Mouse (Mus musculus) MEL (cell line): Measurements from ENCODE around the gene Pdzd8. TPM values are rescaled to one million over a fixed set of nuclear protein-coding genes. Genes with fewer than 3 reads are reported as not detected.

Experiments
- DNase-seq: peaks from one replicate; pipeline ENCODE4 v3.0.0; 2011; ENCODE audit warnings: low read depth, low spot score
- H3K27ac ChIP-seq: 2 replicates; pipeline ENCODE4 v1.5.1; 2012; ENCODE audit warnings: low read depth, mild to moderate bottlenecking, control low read depth, low read length, moderate library complexity; ENCODE audit not compliant: control insufficient read depth
- H3K27me3 ChIP-seq, 2 experiments: fragments of 150-350 bp in 1 of 2; sonication (generic) in 1 of 2; 2 replicates each; pipeline ENCODE4 v1.6.1; 2012; ENCODE audit warnings: low read length in 2 of 2, mild to moderate bottlenecking in 2 of 2, improper control_type of control experiment in 1 of 2, moderate library complexity in 1 of 2; ENCODE audit not compliant: insufficient read depth in 2 of 2, control insufficient read depth in 1 of 2
- H3K36me3 ChIP-seq, 2 experiments: 2 replicates each; pipeline ENCODE4 v1.6.1; 2012 to 2014; ENCODE audit warnings: low read length in 2 of 2, improper control_type of control experiment in 1 of 2, inconsistent platforms in 1 of 2, mild to moderate bottlenecking in 1 of 2; ENCODE audit not compliant: insufficient read depth in 2 of 2, control insufficient read depth in 1 of 2
- H3K4me1 ChIP-seq, 2 experiments: fragments of 150-350 bp in 1 of 2; sonication (generic) in 1 of 2; 2 replicates each; pipeline ENCODE4 v1.6.1; 2012; ENCODE audit warnings: low read length in 2 of 2, improper control_type of control experiment in 1 of 2, mild to moderate bottlenecking in 1 of 2; ENCODE audit not compliant: insufficient read depth in 2 of 2, control insufficient read depth in 1 of 2
- H3K4me3 ChIP-seq, 2 experiments: fragments of 150-350 bp in 1 of 2; sonication (generic) in 1 of 2; 2 replicates each; pipeline ENCODE4 v1.5.1; 2012; ENCODE audit warnings: low read depth in 2 of 2, low read length in 2 of 2, mild to moderate bottlenecking in 2 of 2, moderate library complexity in 2 of 2, control low read depth in 1 of 2, improper control_type of control experiment in 1 of 2; ENCODE audit not compliant: control insufficient read depth in 1 of 2, insufficient read depth in 1 of 2
- H3K79me2 ChIP-seq: 2 replicates; pipeline ENCODE4 v1.6.1; 2012; ENCODE audit warnings: mild to moderate bottlenecking, low read length, moderate library complexity; ENCODE audit not compliant: control insufficient read depth, poor library complexity, insufficient read depth
- H3K9ac ChIP-seq: 2 replicates; pipeline ENCODE4 v1.6.1; 2012; ENCODE audit warnings: low read depth, mild to moderate bottlenecking, control low read depth, low read length, moderate library complexity; ENCODE audit not compliant: control insufficient read depth, poor library complexity, severe bottlenecking
- H3K9me3 ChIP-seq: fragments of 150-350 bp; sonication (generic); replicated peaks from 2 replicates; pipeline ENCODE4 v1.6.1; 2012; ENCODE audit warnings: mild to moderate bottlenecking, low read length, improper control_type of control experiment, moderate library complexity; ENCODE audit not compliant: insufficient read depth
- BHLHE40 ChIP-seq: IDR thresholded peaks from 2 replicates; pipeline ENCODE4 v1.6.1; 2012; ENCODE audit warnings: low read depth, mild to moderate bottlenecking, inconsistent platforms, low read length, improper control_type of control experiment, borderline replicate concordance
- CHD1 ChIP-seq: IDR thresholded peaks from 2 replicates; pipeline ENCODE4 v1.6.1; 2012; ENCODE audit warnings: low read depth, mild to moderate bottlenecking, inconsistent platforms, low read length, improper control_type of control experiment
- CHD2 ChIP-seq: IDR thresholded peaks from 2 replicates; pipeline ENCODE4 v1.6.1; 2011; ENCODE audit warnings: low read length, improper control_type of control experiment
- CTCF ChIP-seq, 3 experiments: IDR thresholded peaks in 2 of 3; conservative IDR thresholded peaks in 1 of 3; 2 replicates each; pipeline ENCODE4 v1.5.1; 2011 to 2012; ENCODE audit warnings: low read length in 3 of 3, low read depth in 2 of 3, mild to moderate bottlenecking in 2 of 3, improper control_type of control experiment in 1 of 3, inconsistent platforms in 1 of 3, mixed read lengths in 1 of 3, moderate library complexity in 1 of 3; ENCODE audit not compliant: control insufficient read depth in 1 of 3, insufficient read depth in 1 of 3, poor library complexity in 1 of 3, severe bottlenecking in 1 of 3
- E2F4 ChIP-seq: IDR thresholded peaks from 2 replicates; pipeline ENCODE4 v1.6.1; 2011; ENCODE audit warnings: low read depth, low read length, improper control_type of control experiment, borderline replicate concordance
- EP300 ChIP-seq, 2 experiments: IDR thresholded peaks; 2 replicates each; pipeline ENCODE4 v1.6.1; 2011; ENCODE audit warnings: improper control_type of control experiment in 2 of 2, low read length in 2 of 2, low read depth in 1 of 2, mild to moderate bottlenecking in 1 of 2
- GATA1 ChIP-seq: IDR thresholded peaks from 2 replicates; pipeline ENCODE4 v1.6.1; 2011; ENCODE audit warnings: low read depth, low read length, improper control_type of control experiment
- HCFC1 ChIP-seq: IDR thresholded peaks from 2 replicates; pipeline ENCODE4 v1.6.1; 2012; ENCODE audit warnings: low read depth, mild to moderate bottlenecking, inconsistent platforms, low read length, improper control_type of control experiment, moderate library complexity
- JUND ChIP-seq: IDR thresholded peaks from 2 replicates; pipeline ENCODE4 v1.6.1; 2011; ENCODE audit warnings: low read depth, mild to moderate bottlenecking, improper control_type of control experiment, low read length
- KAT2A ChIP-seq: conservative IDR thresholded peaks from 2 replicates; pipeline ENCODE4 v1.6.1; 2012; ENCODE audit warnings: low read depth, low read length, improper control_type of control experiment, inconsistent platforms
- MAX ChIP-seq: IDR thresholded peaks from 2 replicates; pipeline ENCODE4 v1.6.1; 2011; ENCODE audit warnings: low read length, improper control_type of control experiment
- MAZ ChIP-seq: IDR thresholded peaks from 2 replicates; pipeline ENCODE4 v1.6.1; 2012; ENCODE audit warnings: low read depth, mild to moderate bottlenecking, inconsistent platforms, low read length, improper control_type of control experiment
- MEF2A ChIP-seq: IDR thresholded peaks from 2 replicates; pipeline ENCODE4 v1.6.1; 2014; ENCODE audit warnings: low read depth, mild to moderate bottlenecking, inconsistent platforms, low read length, improper control_type of control experiment; ENCODE audit not compliant: poor library complexity, insufficient replicate concordance, severe bottlenecking; ENCODE audit errors: extremely low read depth
- MXI1 ChIP-seq: IDR thresholded peaks from 2 replicates; pipeline ENCODE4 v1.6.1; 2011; ENCODE audit warnings: mild to moderate bottlenecking, low read depth, low read length, improper control_type of control experiment
- NELFE ChIP-seq: IDR thresholded peaks from 2 replicates; pipeline ENCODE4 v1.6.1; 2011; ENCODE audit warnings: low read depth, low read length, improper control_type of control experiment
- POLR2A ChIP-seq, 2 experiments: IDR thresholded peaks; 2 replicates each; pipeline ENCODE4 v1.6.1; 2011 to 2012; ENCODE audit warnings: low read length in 2 of 2, mild to moderate bottlenecking in 2 of 2, control low read depth in 1 of 2, improper control_type of control experiment in 1 of 2, low read depth in 1 of 2, moderate library complexity in 1 of 2; ENCODE audit not compliant: control insufficient read depth in 1 of 2, insufficient read depth in 1 of 2, poor library complexity in 1 of 2
- POLR2AphosphoS5 ChIP-seq: IDR thresholded peaks from 2 replicates; pipeline ENCODE4 v1.6.1; 2012; ENCODE audit warnings: low read depth, borderline replicate concordance, mild to moderate bottlenecking, inconsistent platforms, low read length, moderate library complexity, mixed read lengths
- RAD21 ChIP-seq: IDR thresholded peaks from 2 replicates; pipeline ENCODE4 v1.6.1; 2011; ENCODE audit warnings: mild to moderate bottlenecking, low read depth, low read length, improper control_type of control experiment
- RCOR1 ChIP-seq: IDR thresholded peaks from 2 replicates; pipeline ENCODE4 v1.6.1; 2012; ENCODE audit warnings: low read depth, mild to moderate bottlenecking, inconsistent platforms, low read length, improper control_type of control experiment
- TBP ChIP-seq: IDR thresholded peaks from 2 replicates; pipeline ENCODE4 v1.8.0; 2011; ENCODE audit warnings: low read depth, low read length, improper control_type of control experiment
- TCF12 ChIP-seq: IDR thresholded peaks from 2 replicates; pipeline ENCODE4 v1.6.1; 2014; ENCODE audit warnings: low read depth, mild to moderate bottlenecking, inconsistent platforms, low read length, improper control_type of control experiment, moderate library complexity
- UBTF ChIP-seq: IDR thresholded peaks from 2 replicates; pipeline ENCODE4 v1.6.1; 2012; ENCODE audit warnings: low read depth, mild to moderate bottlenecking, inconsistent platforms, low read length, improper control_type of control experiment, moderate library complexity, borderline replicate concordance; ENCODE audit not compliant: insufficient read depth
- USF1 ChIP-seq: IDR thresholded peaks from 2 replicates; pipeline ENCODE4 v1.6.1; 2014; ENCODE audit warnings: low read depth, mild to moderate bottlenecking, inconsistent platforms, low read length, improper control_type of control experiment, moderate library complexity
- ZKSCAN1 ChIP-seq: IDR thresholded peaks from 2 replicates; pipeline ENCODE4 v1.6.1; 2012; ENCODE audit warnings: low read depth, mild to moderate bottlenecking, inconsistent platforms, low read length, improper control_type of control experiment, moderate library complexity
- ZMIZ1 ChIP-seq: IDR thresholded peaks from 2 replicates; pipeline ENCODE4 v1.6.1; 2012; ENCODE audit warnings: low read depth, mild to moderate bottlenecking, inconsistent platforms, low read length, improper control_type of control experiment, moderate library complexity
- ZNF384 ChIP-seq: IDR thresholded peaks from 2 replicates; pipeline ENCODE4 v1.6.1; 2012; ENCODE audit warnings: low read depth, mild to moderate bottlenecking, inconsistent platforms, low read length, improper control_type of control experiment
- polyA plus RNA-seq, 2 experiments: library from polyadenylated mRNA; stranded (reverse) in 1 of 2; unstranded in 1 of 2; fragments of >175 nt in 1 of 2; fragments of >200 nt in 1 of 2; gene quantifications; 2 replicates each; pipeline versions ENCODE4 v1.2.1 to v1.2.4; 2012; ENCODE audit warnings: low replicate concordance in 2 of 2, low read depth in 1 of 2; ENCODE audit not compliant: insufficient read length in 2 of 2, insufficient read depth in 1 of 2, missing spikeins in 1 of 2
- total RNA-seq: library from RNA; depleted of rRNA; stranded (reverse); fragments of 300-350 nt; gene quantifications from 2 replicates; pipeline ENCODE4 v1.2.3, GENCODE M21; 2012

The Pdzd8 gene
- total and polyA plus RNA-seq, 3 experiments: 46.4 to 137 (median 49.8) TPM

GRCm38 (mm10) chr19:59259633-59260032 is 85.9 kb downstream of the Pdzd8 start:
- Histone ChIP-seq H3K4me1 (peaks cover 0 to 19% of the 10 kb centered on the region in 2 experiments; a peak in 3 of 4 replicates), H3K27me3 (no peaks in the 10 kb centered on the region; a peak in 1 of 4 replicates)
- DNase-seq: no peak
- TF ChIP-seq HCFC1 (no peak), JUND (no peak), MXI1 (no peak), CHD1 (no peak)
- TF ChIP-seq, all 39 proteins: peak for 0
- no peak overlapping the region for H3K27ac ChIP-seq
- H3K4me3 ChIP-seq: no peak overlapping the region
- H3K79me2 ChIP-seq: no peaks in the 10 kb centered on the region
- H3K9ac ChIP-seq: no peak overlapping the region
- peaks cover 0 to 11% of the 10 kb centered on the region in 2 experiments; a peak in 2 of 4 replicates for H3K36me3 ChIP-seq
- H3K9me3 ChIP-seq: no peaks in the 10 kb centered on the region

GRCm38 (mm10) chr19:59252651-59253050 is 92.9 kb downstream of the Pdzd8 start:
- no peaks in the 10 kb centered on the region for H3K9me3 ChIP-seq
- H3K4me1 ChIP-seq: peaks cover 9 to 13% of the 10 kb centered on the region in 2 experiments
- no peak overlapping the region for H3K9ac ChIP-seq
- no peak for TF ChIP-seq USF1
- TF ChIP-seq GATA1: no peak
- no peak for TF ChIP-seq ZKSCAN1
- no peak for TF ChIP-seq MEF2A
- TF ChIP-seq CHD2: no peak
- no peak for TF ChIP-seq MAZ
- TF ChIP-seq TCF12: no peak
- no peak for TF ChIP-seq NELFE
- no peak for TF ChIP-seq BHLHE40
- no peak for TF ChIP-seq MXI1
- TF ChIP-seq E2F4: no peak
- no peak overlapping the region for H3K4me3 ChIP-seq
- H3K27ac ChIP-seq: no peak overlapping the region
- no peaks in the 10 kb centered on the region; a peak in 1 of 4 replicates for H3K27me3 ChIP-seq
- DNase-seq: no peak
- H3K36me3 ChIP-seq: peaks cover 0 to 12% of the 10 kb centered on the region in 2 experiments; a peak in 2 of 4 replicates
- no peaks in the 10 kb centered on the region for H3K79me2 ChIP-seq

GRCm38 (mm10) chr19:59248553-59249286 is 96.9 kb downstream of the Pdzd8 start:
- peaks cover 0 to 12% of the 10 kb centered on the region in 2 experiments; a peak in 2 of 4 replicates for H3K36me3 ChIP-seq
- H3K4me3 ChIP-seq: no peak overlapping the region
- H3K9ac ChIP-seq: no peak overlapping the region
- H3K27me3 ChIP-seq: no peaks in the 10 kb centered on the region
- no peaks in the 10 kb centered on the region for H3K9me3 ChIP-seq
- no peaks in the 10 kb centered on the region for H3K79me2 ChIP-seq
- peaks cover 9 to 13% of the 10 kb centered on the region in 2 experiments for H3K4me1 ChIP-seq
- H3K27ac ChIP-seq: peak overlapping the region; percentile 2; the same call in 1 of the 2 replicates
- peak; percentile 40 for DNase-seq
- TF ChIP-seq CTCF (IDR thresholded peaks at IDR 0.05 in 2 of 3, conservative IDR thresholded peaks at IDR 0.05 in 1 of 3; ENCODE audit: control insufficient read depth in 1 of 3, insufficient read depth in 1 of 3, low read depth in 2 of 3, low read length in 3 of 3, poor library complexity in 1 of 3, severe bottlenecking in 1 of 3): no peak
- TF ChIP-seq JUND: no peak
- no peak for TF ChIP-seq ZNF384
- no peak for TF ChIP-seq POLR2A (IDR thresholded peaks at IDR 0.05; ENCODE audit: control insufficient read depth in 1 of 2, insufficient read depth in 1 of 2, low read depth in 1 of 2, low read length in 2 of 2, poor library complexity in 1 of 2)
- TF ChIP-seq CHD2: no peak
- TF ChIP-seq MAX: no peak
- TF ChIP-seq POLR2AphosphoS5: no peak
- TF ChIP-seq RCOR1: no peak
- peak; percentile 11 to 51; a peak in 1 of 4 replicates for TF ChIP-seq EP300 (IDR thresholded peaks at IDR 0.05; ENCODE audit: low read depth in 1 of 2, low read length in 2 of 2)
- no peak for TF ChIP-seq ZMIZ1
- TF ChIP-seq E2F4: no peak
- TF ChIP-seq CHD1: no peak
- no peak for TF ChIP-seq UBTF
- TF ChIP-seq RAD21: no peak
- TF ChIP-seq TBP: no peak
- TF ChIP-seq KAT2A: no peak
